Mouse (Mus musculus): Measurements from ENCODE around the gene Pard3b.

- TF ChIP-seq CTCF (IDR thresholded peaks at IDR 0.05; ENCODE audit: low read depth, low read length) (no peak), POLR2A (IDR thresholded peaks at IDR 0.05; ENCODE audit: insufficient read depth, low read length) (no peak), EP300 (IDR thresholded peaks at IDR 0.05; ENCODE audit: insufficient read depth, low read depth, low read length) (no peak)
These were observed 1028.2 kb downstream of the Pard3b start for GRCm38 (mm10) chr1:62666780-62667179.

All from ES-Bruce4 (cell line).